Mouse (Mus musculus) kidney, adult 18-20 months (tissue): ENCODE results near the gene Pdcd2.

Experiments
- DNase-seq: peaks from one replicate; pipeline ENCODE4 v3.0.0; 2021

The Pdcd2 gene

DNA sequence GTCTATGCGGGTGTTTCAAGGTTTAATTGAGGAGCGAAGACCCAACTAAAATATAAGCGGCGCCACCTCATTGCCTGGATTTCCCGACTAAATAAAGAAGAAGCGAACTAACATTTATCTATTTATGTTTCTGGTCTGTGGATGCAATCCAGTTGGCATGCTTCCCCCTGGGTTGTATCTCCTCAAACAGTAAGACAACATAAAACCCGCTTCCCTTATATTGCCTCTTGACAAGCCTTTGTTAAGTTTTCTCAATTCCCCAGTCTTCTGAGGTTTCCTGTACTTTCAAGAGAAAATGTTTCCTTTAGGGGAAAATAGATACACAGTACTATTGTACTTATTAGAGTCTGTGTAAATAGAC lies 28.4 kb downstream of the Pdcd2 start:
- no peak for DNase-seq

GRCm38 (mm10) chr17:15497882-15498752 lies 29.0 kb downstream of the Pdcd2 start:
- DNase-seq: peak; percentile 96

GRCm38 (mm10) chr17:15490542-15490941 lies 36.6 kb downstream of the Pdcd2 start:
- no peak for DNase-seq

GRCm38 (mm10) chr17:15472671-15473070 lies 54.4 kb downstream of the Pdcd2 start:
- DNase-seq: no peak
